Mouse (Mus musculus) G1E (cell line): ENCODE results near the gene Zfp934.
"Not testable (repeated sequence)": the region's sequence is repeated elsewhere in the genome, so short reads cannot be mapped to it uniquely, and the experiment has no call there.

Experiments
- CTCF ChIP-seq: IDR thresholded peaks from 2 replicates; pipeline ENCODE4 v1.5.1; 2012; ENCODE audit warnings: low read depth, low read length, inconsistent platforms, mixed read lengths
- GATA1 ChIP-seq: IDR thresholded peaks from 2 replicates; pipeline ENCODE4 v1.6.1; 2012; ENCODE audit warnings: borderline replicate concordance, low read length, inconsistent platforms, mixed read lengths
- TAL1 ChIP-seq: conservative IDR thresholded peaks from 2 replicates; pipeline ENCODE4 v1.6.1; 2012; ENCODE audit warnings: low read depth, low read length, inconsistent platforms, mixed read lengths

GRCm38 (mm10) chr13:62510641-62511420, 60.2 kb downstream of the Zfp934 start:
- TF ChIP-seq CTCF, TAL1, GATA1: not testable (repeated sequence)
